Mouse (Mus musculus): Measurements from ENCODE around the gene Gm8281.
"Not testable (repeated sequence)": the region's sequence is repeated elsewhere in the genome, so short reads cannot be mapped to it uniquely, and the experiment has no call there.

Gm8281 gene

GRCm38 (mm10) chr14:5070611-5071490 is at the start of gene Gm8281:
Gm8281 (plus strand) TSS chr14:5071040.
- in situ Hi-C loops (cut with MboI; ENCODE audit: unreplicated experiment in 2 of 2), result not testable (repeated sequence)

- in situ Hi-C loops (cut with MboI; ENCODE audit: unreplicated experiment in 2 of 2), result not testable (repeated sequence)
Measured at GRCm38 (mm10) chr14:5050329-5050728, 20.5 kb upstream of the Gm8281 start, which contains the start of gene 4930555G01Rik. 4930555G01Rik (plus strand) TSS chr14:5050629.

GRCm38 (mm10) chr14:5131219-5131618 is 60.4 kb downstream of the Gm8281 start, which contains the start of gene Gm8279:
Gm8279 (plus strand) TSS chr14:5131519.
- in situ Hi-C loops (cut with MboI; ENCODE audit: unreplicated experiment in 2 of 2), result not testable (repeated sequence)
